Mouse (Mus musculus) CH12.LX (cell line): ENCODE results near the gene Hist1h4k. TPM values are rescaled to one million over a fixed set of nuclear protein-coding genes. Genes with fewer than 3 reads are reported as not detected.
A peak's percentile ranks its signal among the peaks of the same experiment; 100 is the strongest.

Experiments used
- DNase-seq: peaks from one replicate; pipeline ENCODE4 v3.0.0-alpha.2; 2013; ENCODE audit errors: extremely low read depth
- H3K27ac ChIP-seq: 2 replicates; pipeline ENCODE4 v1.5.1; 2012; ENCODE audit warnings: low read depth, mild to moderate bottlenecking, control low read depth, moderate library complexity; ENCODE audit not compliant: insufficient read depth
- H3K27me3 ChIP-seq: replicated peaks from 2 replicates; pipeline ENCODE3; 2012; ENCODE audit warnings: inconsistent platforms
- H3K36me3 ChIP-seq, 2 experiments: replicated peaks in 1 of 2; 2 replicates each; pipeline versions ENCODE3 to v1.6.1; 2012; ENCODE audit warnings: inconsistent platforms in 1 of 2, low read length in 1 of 2, mild to moderate bottlenecking in 1 of 2, mixed read lengths in 1 of 2, moderate library complexity in 1 of 2; ENCODE audit not compliant: control insufficient read depth in 1 of 2, insufficient read depth in 1 of 2
- H3K4me1 ChIP-seq, 2 experiments: 2 replicates each; pipeline ENCODE4 v1.6.1; 2012; ENCODE audit warnings: inconsistent platforms in 1 of 2, moderate library complexity in 1 of 2; ENCODE audit not compliant: insufficient read depth in 2 of 2, control insufficient read depth in 1 of 2
- H3K4me2 ChIP-seq: 2 replicates; pipeline ENCODE4 v1.6.1; 2012; ENCODE audit warnings: low read depth, mild to moderate bottlenecking, control low read depth; ENCODE audit not compliant: poor library complexity, insufficient read depth, severe bottlenecking
- H3K4me3 ChIP-seq, 3 experiments: fragments of 150-350 bp in 1 of 3; sonication (generic) in 1 of 3; replicated peaks in 1 of 3; 2 replicates each; pipeline versions ENCODE3 to v1.5.1; 2011 to 2012; ENCODE audit warnings: low read depth in 2 of 3, low read length in 2 of 3, mild to moderate bottlenecking in 2 of 3, moderate library complexity in 2 of 3, control low read depth in 1 of 3, improper control_type of control experiment in 1 of 3, inconsistent platforms in 1 of 3, mixed read lengths in 1 of 3; ENCODE audit not compliant: poor library complexity in 1 of 3
- H3K79me2 ChIP-seq: replicated peaks from 2 replicates; pipeline ENCODE4 v1.6.1; 2012; ENCODE audit warnings: mild to moderate bottlenecking, moderate library complexity; ENCODE audit not compliant: control insufficient read depth, poor library complexity, insufficient read depth, severe bottlenecking; ENCODE audit errors: extremely low read depth
- H3K9ac ChIP-seq: 2 replicates; pipeline ENCODE4 v1.6.1; 2012; ENCODE audit warnings: low read depth, mild to moderate bottlenecking, control low read depth, moderate library complexity; ENCODE audit not compliant: insufficient read depth
- H3K9me3 ChIP-seq: replicated peaks from 2 replicates; pipeline ENCODE3; 2012; ENCODE audit warnings: low read length, inconsistent platforms, mixed read lengths
- BHLHE40 ChIP-seq: IDR thresholded peaks from 2 replicates; pipeline ENCODE4 v1.6.1; 2011; ENCODE audit warnings: mild to moderate bottlenecking, low read depth, low read length, improper control_type of control experiment
- CHD1 ChIP-seq: IDR thresholded peaks from 2 replicates; pipeline ENCODE4 v1.6.1; 2012; ENCODE audit warnings: low read depth, low read length, improper control_type of control experiment, inconsistent platforms
- CHD2 ChIP-seq: IDR thresholded peaks from 2 replicates; pipeline ENCODE4 v1.6.1; 2011; ENCODE audit warnings: low read length, improper control_type of control experiment
- E2F4 ChIP-seq: IDR thresholded peaks from 2 replicates; pipeline ENCODE4 v1.6.1; 2011; ENCODE audit warnings: low read depth, low read length, improper control_type of control experiment; ENCODE audit not compliant: insufficient replicate concordance
- ELF1 ChIP-seq: IDR thresholded peaks from 2 replicates; pipeline ENCODE4 v1.6.1; 2014; ENCODE audit warnings: low read depth, mild to moderate bottlenecking, inconsistent platforms, low read length, improper control_type of control experiment
- EP300 ChIP-seq: IDR thresholded peaks from 2 replicates; pipeline ENCODE4 v1.6.1; 2011; ENCODE audit warnings: low read length, improper control_type of control experiment
- ETS1 ChIP-seq: conservative IDR thresholded peaks from 2 replicates; pipeline ENCODE4 v1.6.1; 2012; ENCODE audit warnings: low read depth, mild to moderate bottlenecking, inconsistent platforms, low read length, improper control_type of control experiment, moderate library complexity
- GABPA ChIP-seq: IDR thresholded peaks from 2 replicates; pipeline ENCODE4 v1.6.1; 2012; ENCODE audit warnings: low read depth, low read length, improper control_type of control experiment, inconsistent platforms; ENCODE audit not compliant: insufficient replicate concordance
- HCFC1 ChIP-seq: IDR thresholded peaks from 2 replicates; pipeline ENCODE4 v1.6.1; 2012; ENCODE audit warnings: low read depth, mild to moderate bottlenecking, inconsistent platforms, low read length, improper control_type of control experiment
- IRF4 ChIP-seq: IDR thresholded peaks from 2 replicates; pipeline ENCODE4 v1.6.1; 2014; ENCODE audit warnings: low read depth, mild to moderate bottlenecking, inconsistent platforms, low read length, improper control_type of control experiment
- JUN ChIP-seq: IDR thresholded peaks from 2 replicates; pipeline ENCODE4 v1.6.1; 2011; ENCODE audit warnings: low read depth, mild to moderate bottlenecking, low read length, improper control_type of control experiment, moderate library complexity; ENCODE audit not compliant: insufficient read depth
- JUND ChIP-seq: conservative IDR thresholded peaks from 2 replicates; pipeline ENCODE4 v1.6.1; 2011; ENCODE audit warnings: low read depth, low read length, improper control_type of control experiment
- MAFK ChIP-seq: IDR thresholded peaks from 2 replicates; pipeline ENCODE4 v1.6.1; 2011; ENCODE audit warnings: low read length, improper control_type of control experiment; ENCODE audit not compliant: insufficient replicate concordance
- MAX ChIP-seq: IDR thresholded peaks from 2 replicates; pipeline ENCODE4 v1.6.1; 2011; ENCODE audit warnings: low read length, improper control_type of control experiment
- MAZ ChIP-seq: IDR thresholded peaks from 2 replicates; pipeline ENCODE4 v1.6.1; 2012; ENCODE audit warnings: low read depth, mild to moderate bottlenecking, inconsistent platforms, low read length, improper control_type of control experiment, moderate library complexity
- MEF2A ChIP-seq: IDR thresholded peaks from 2 replicates; pipeline ENCODE4 v1.6.1; 2014; ENCODE audit warnings: low read depth, mild to moderate bottlenecking, inconsistent platforms, low read length, improper control_type of control experiment, borderline replicate concordance
- MXI1 ChIP-seq: IDR thresholded peaks from 2 replicates; pipeline ENCODE4 v1.6.1; 2011; ENCODE audit warnings: mild to moderate bottlenecking, low read depth, low read length, improper control_type of control experiment
- MYC ChIP-seq: IDR thresholded peaks from 2 replicates; pipeline ENCODE4 v1.6.1; 2011; ENCODE audit warnings: low read depth, mild to moderate bottlenecking, improper control_type of control experiment, low read length
- NELFE ChIP-seq: IDR thresholded peaks from 2 replicates; pipeline ENCODE4 v1.6.1; 2011; ENCODE audit warnings: low read depth, low read length, improper control_type of control experiment
- NRF1 ChIP-seq: IDR thresholded peaks from 2 replicates; pipeline ENCODE4 v1.6.1; 2014; ENCODE audit warnings: low read depth, mild to moderate bottlenecking, inconsistent platforms, low read length, improper control_type of control experiment, moderate library complexity
- PAX5 ChIP-seq: IDR thresholded peaks from 2 replicates; pipeline ENCODE4 v1.6.1; 2012; ENCODE audit warnings: low read length, inconsistent platforms, mixed read lengths
- POLR2A ChIP-seq: IDR thresholded peaks from 2 replicates; pipeline ENCODE4 v1.6.1; 2011; ENCODE audit warnings: low read depth, mild to moderate bottlenecking, improper control_type of control experiment, low read length
- POLR2AphosphoS2 ChIP-seq: IDR thresholded peaks from 2 replicates; pipeline ENCODE4 v1.6.1; 2011; ENCODE audit warnings: low read depth, low read length, improper control_type of control experiment
- RAD21 ChIP-seq: IDR thresholded peaks from 2 replicates; pipeline ENCODE4 v1.6.1; 2011; ENCODE audit warnings: low read depth, mild to moderate bottlenecking, low read length, improper control_type of control experiment, moderate library complexity
- RCOR1 ChIP-seq: conservative IDR thresholded peaks from 2 replicates; pipeline ENCODE4 v1.6.1; 2012; ENCODE audit warnings: low read depth, mild to moderate bottlenecking, inconsistent platforms, low read length, improper control_type of control experiment
- SIN3A ChIP-seq: IDR thresholded peaks from 2 replicates; pipeline ENCODE4 v1.6.1; 2012; ENCODE audit warnings: low read length, improper control_type of control experiment, inconsistent platforms
- TBP ChIP-seq: conservative IDR thresholded peaks from 2 replicates; pipeline ENCODE4 v1.6.1; 2011; ENCODE audit warnings: low read depth, low read length, improper control_type of control experiment
- TCF12 ChIP-seq: IDR thresholded peaks from 2 replicates; pipeline ENCODE4 v1.6.1; 2014; ENCODE audit warnings: low read depth, mild to moderate bottlenecking, inconsistent platforms, low read length, improper control_type of control experiment
- UBTF ChIP-seq: IDR thresholded peaks from 2 replicates; pipeline ENCODE4 v1.6.1; 2012; ENCODE audit warnings: low read depth, mild to moderate bottlenecking, inconsistent platforms, low read length, improper control_type of control experiment, moderate library complexity
- ZC3H11A ChIP-seq: IDR thresholded peaks from 2 replicates; pipeline ENCODE4 v1.6.1; 2012; ENCODE audit warnings: low read depth, mild to moderate bottlenecking, inconsistent platforms, low read length, improper control_type of control experiment
- ZKSCAN1 ChIP-seq: IDR thresholded peaks from 2 replicates; pipeline ENCODE4 v1.6.1; 2012; ENCODE audit warnings: low read depth, inconsistent platforms, low read length, improper control_type of control experiment, borderline replicate concordance
- ZMIZ1 ChIP-seq: IDR thresholded peaks from 2 replicates; pipeline ENCODE4 v1.6.1; 2012; ENCODE audit warnings: low read depth, mild to moderate bottlenecking, inconsistent platforms, low read length, improper control_type of control experiment
- ZNF384 ChIP-seq: IDR thresholded peaks from 2 replicates; pipeline ENCODE4 v1.6.1; 2012; ENCODE audit warnings: low read depth, low read length, improper control_type of control experiment, inconsistent platforms
- dilution Hi-C: fragments of 300-500 bp; cut with MboI; formaldehyde crosslinking; loops from 2 replicates; pipeline ENCODE4 v1.14.3; 2020; ENCODE audit warnings: low sequenced_read_pairs; ENCODE audit not compliant: extremely low pct_unique_long_range_greater_than_20kb, extremely low pct_ligation_motif_present
- in situ Hi-C: fragments of 300-500 bp; cut with MboI; formaldehyde crosslinking; loops from 3 replicates; pipeline ENCODE4 v1.14.3; 2019; ENCODE audit warnings: low sequenced_read_pairs, low pct_ligation_motif_present, low pct_unique_long_range_greater_than_20kb, mixed read lengths
- polyA plus RNA-seq: library from polyadenylated mRNA; unstranded; fragments of >175 nt; gene quantifications from 2 replicates; pipeline ENCODE4 v1.2.1, GENCODE M21; 2012; ENCODE audit warnings: low read depth; ENCODE audit not compliant: insufficient read length
- total RNA-seq, 2 experiments: library from RNA; depleted of rRNA; stranded (reverse); fragments of 300-350 nt in 1 of 2; fragments of >200 nt in 1 of 2; gene quantifications; 2 replicates each; pipeline ENCODE4 v1.2.3; 2012 to 2014

The Hist1h4k gene
- total and polyA plus RNA-seq, 3 experiments: 13.2 to 4,319 (median 25.4) TPM

DNA sequence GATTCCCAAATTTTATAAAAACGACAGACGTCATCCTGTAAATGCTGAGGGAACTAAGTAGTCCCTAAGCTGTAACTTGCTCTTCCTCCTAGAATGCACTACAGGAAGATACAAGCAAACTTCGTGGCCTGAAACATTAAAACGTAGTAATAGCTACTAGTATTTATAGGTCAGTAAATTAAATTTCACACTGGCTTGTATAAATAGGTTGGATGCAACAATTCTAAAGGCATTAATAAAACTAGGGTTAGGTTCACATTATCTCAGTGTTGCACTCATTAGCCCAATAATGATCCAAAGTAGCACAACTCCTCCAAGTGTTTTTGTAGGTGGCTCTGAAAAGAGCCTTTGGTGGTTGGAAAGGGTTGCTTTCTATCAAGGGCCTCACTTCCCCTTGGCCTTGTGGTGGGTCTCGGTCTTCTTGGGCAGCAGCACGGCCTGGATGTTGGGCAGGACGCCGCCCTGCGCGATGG, 2.8 kb upstream of the Hist1h4k start:
- H3K27me3 ChIP-seq: no peaks in the 10 kb centered on the region
- H3K27ac ChIP-seq: peak overlapping the region; percentile 98
- peak overlapping the region; percentile 92 for H3K9ac ChIP-seq
- peak; percentile 67 for DNase-seq
- in situ Hi-C loops (no loop called here), dilution Hi-C loops (no loop called here)
- H3K4me3 ChIP-seq: peak overlapping the region; percentile 3 to 36 (median 36)
- peaks cover 0 to 26% of the 10 kb centered on the region in 2 experiments; a peak in 2 of 4 replicates for H3K4me1 ChIP-seq
- no peaks in the 10 kb centered on the region for H3K9me3 ChIP-seq
- peak overlapping the region; percentile 82 for H3K4me2 ChIP-seq
- no peaks in the 10 kb centered on the region for H3K79me2 ChIP-seq
- TF ChIP-seq ZNF384 (peak; percentile 46), PAX5 (no peak), RAD21 (no peak), POLR2A (peak; percentile 79), MAZ (no peak), GABPA (no peak), BHLHE40 (peak; percentile 20; the same call in 1 of the 2 replicates), ETS1 (peak; percentile 39; the same call in 1 of the 2 replicates), CHD2 (peak; percentile 74), ELF1 (no peak), RCOR1 (peak; percentile 78), UBTF (no peak), IRF4 (no peak), HCFC1 (peak; percentile 35; the same call in 1 of the 2 replicates), MEF2A (no peak), POLR2AphosphoS2 (peak; percentile 99), ZC3H11A (no peak), CHD1 (peak; percentile 96), NRF1 (no peak), NELFE (peak; percentile 47), SIN3A (peak; percentile 86; the same call in 1 of the 2 replicates), MXI1 (no peak; the same call in 1 of the 2 replicates), JUND (no peak; the same call in 1 of the 2 replicates), MAFK (no peak), JUN (no peak), ZMIZ1 (peak; percentile 98), TCF12 (no peak), EP300 (no peak; the same call in 1 of the 2 replicates), E2F4 (peak; percentile 76; the same call in 1 of the 2 replicates), MAX (peak; percentile 34; the same call in 1 of the 2 replicates), TBP (no peak), MYC (peak; percentile 63; the same call in 1 of the 2 replicates), ZKSCAN1 (no peak)
- H3K36me3 ChIP-seq: no peaks in the 10 kb centered on the region
